Mouse (Mus musculus) forebrain, embryonic 11.5 days (tissue): ENCODE measurements around the gene Kif3c. TPM values are rescaled to one million over a fixed set of nuclear protein-coding genes. Genes with fewer than 3 reads are reported as not detected.

ENCODE experiments used
- ATAC-seq: fragments of 200-750 bp; cut with Nextera tagmentation; replicated peaks from 2 replicates; pipeline ENCODE4 v1.8.0; 2017; ENCODE audit warnings: moderate TSS enrichment; ENCODE audit not compliant: low FRiP score
- DNase-seq: peaks from one replicate; pipeline ENCODE4 v3.0.0-alpha.2; 2017; ENCODE audit warnings: low spot score
- H3K27ac ChIP-seq: fragments of 300-500 bp; sonication (generic); 2 replicates; pipeline ENCODE4 v1.5.1; 2014; ENCODE audit warnings: low read depth, low read length
- H3K27me3 ChIP-seq: fragments of 300-500 bp; sonication (generic); 2 replicates; pipeline ENCODE4 v1.6.1; 2014; ENCODE audit warnings: mild to moderate bottlenecking, low read length, mixed read lengths; ENCODE audit not compliant: control insufficient read depth, insufficient read depth
- H3K36me3 ChIP-seq: fragments of 300-500 bp; sonication (generic); 2 replicates; pipeline ENCODE4 v1.6.1; 2014; ENCODE audit warnings: mild to moderate bottlenecking, low read length, moderate library complexity, mixed read lengths; ENCODE audit not compliant: control insufficient read depth, insufficient read depth
- H3K4me1 ChIP-seq: fragments of 300-500 bp; sonication (generic); replicated peaks from 2 replicates; pipeline ENCODE4 v1.6.1; 2014; ENCODE audit warnings: low read length, mixed read lengths; ENCODE audit not compliant: control insufficient read depth, insufficient read depth
- H3K4me2 ChIP-seq: fragments of 300-500 bp; sonication (generic); 2 replicates; pipeline ENCODE4 v1.6.1; 2014; ENCODE audit warnings: low read depth, mild to moderate bottlenecking, low read length, moderate library complexity, mixed read lengths; ENCODE audit not compliant: severe bottlenecking
- H3K4me3 ChIP-seq: fragments of 300-500 bp; sonication (generic); 2 replicates; pipeline ENCODE4 v1.5.1; 2014; ENCODE audit warnings: low read depth, low read length
- H3K9ac ChIP-seq: fragments of 300-500 bp; sonication (generic); 2 replicates; pipeline ENCODE4 v1.6.1; 2014; ENCODE audit warnings: low read length
- H3K9me3 ChIP-seq: fragments of 300-500 bp; sonication (generic); 2 replicates; pipeline ENCODE4 v1.6.1; 2016; ENCODE audit warnings: low read length, mixed read lengths; ENCODE audit not compliant: control insufficient read depth
- WGBS: fragments of 180-500 bp; shearing (Covaris S2); extraction: QIAGEN DNeasy Blood & Tissue Kit; methylation state at CpG from one replicate; pipeline ENCODE4 v1.1.7; 2014; 5-methylcytosine and 5-hydroxymethylcytosine counted together
- polyA plus RNA-seq: library from polyadenylated mRNA; unstranded; fragments of >200 nt; fragmentation: Nextera tagmentation; extraction: Ambion mirVana; gene quantifications from 2 replicates; pipeline ENCODE4 v1.2.1, GENCODE M21; 2014

Gene Kif3c
- polyA plus RNA-seq = 31.2 and 32.3 TPM in 2 replicates

DNA sequence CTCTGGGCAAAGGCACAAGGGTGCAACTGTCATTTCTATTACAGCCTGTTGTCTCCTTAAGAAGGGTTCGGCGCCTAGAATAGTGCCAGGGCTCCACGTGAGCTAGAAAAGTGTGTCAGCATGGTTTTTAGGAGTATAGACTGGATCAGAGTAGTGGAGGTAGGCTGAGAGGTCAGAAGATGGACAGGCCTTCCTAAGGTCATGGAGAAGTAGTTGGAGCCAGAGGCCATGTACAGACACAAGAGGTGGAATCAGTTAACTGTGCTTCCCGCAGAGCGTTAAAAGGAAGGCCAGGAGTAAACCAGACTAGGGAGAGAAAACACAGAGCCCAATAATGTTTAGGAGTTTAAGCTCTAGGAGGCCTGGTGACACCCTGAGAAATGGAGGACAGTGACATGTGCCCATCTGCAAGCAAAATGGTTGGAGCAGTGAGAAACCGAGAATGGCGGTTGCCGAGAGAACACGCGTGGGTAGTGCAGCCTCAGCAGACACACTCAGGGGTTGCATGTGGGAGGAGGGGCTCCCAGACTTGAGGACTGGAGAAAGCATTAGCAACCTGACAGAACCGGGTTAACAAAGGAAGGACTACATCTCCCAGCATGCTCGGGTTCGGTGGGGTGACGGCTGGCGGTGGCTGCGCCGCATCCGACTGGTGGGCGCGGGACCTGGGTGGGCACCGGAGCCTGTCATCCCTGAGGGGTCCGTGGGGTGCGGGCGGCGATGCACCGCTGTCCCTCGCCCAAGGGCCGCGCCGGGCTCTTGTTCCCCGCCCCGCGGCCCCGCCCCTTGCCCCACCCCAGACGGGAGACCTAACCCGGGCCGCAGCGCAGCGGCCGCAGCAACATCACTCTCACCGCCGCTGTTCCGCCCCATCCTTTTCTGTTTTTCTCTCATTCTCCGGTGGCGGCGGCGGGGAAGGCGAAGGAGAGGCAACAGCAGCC is at the start of gene Kif3c:
TSS of gene Kif3c (plus strand) at position 625 of the 941 bp plus-strand sequence.
- DNase-seq = peak; percentile 92
- peak; percentile 96 for ATAC-seq
- Histone ChIP-seq H3K4me3 (peak within 1 kb of the TSS; percentile 74), H3K9me3 (no peaks in the 10 kb centered on the region), H3K36me3 (no peaks in the 10 kb centered on the region; the same call in 1 of the 2 replicates), H3K9ac (peak within 1 kb of the TSS; percentile 87), H3K4me2 (peak within 1 kb of the TSS; percentile 96), H3K27ac (peak within 1 kb of the TSS; percentile 71), H3K27me3 (no peaks in the 10 kb centered on the region), H3K4me1 (peaks cover 10% of the 10 kb centered on the region; the same call in 1 of the 2 replicates)
- 8% methylated on average over 38 of the region's 48 CpGs for WGBS

DNA sequence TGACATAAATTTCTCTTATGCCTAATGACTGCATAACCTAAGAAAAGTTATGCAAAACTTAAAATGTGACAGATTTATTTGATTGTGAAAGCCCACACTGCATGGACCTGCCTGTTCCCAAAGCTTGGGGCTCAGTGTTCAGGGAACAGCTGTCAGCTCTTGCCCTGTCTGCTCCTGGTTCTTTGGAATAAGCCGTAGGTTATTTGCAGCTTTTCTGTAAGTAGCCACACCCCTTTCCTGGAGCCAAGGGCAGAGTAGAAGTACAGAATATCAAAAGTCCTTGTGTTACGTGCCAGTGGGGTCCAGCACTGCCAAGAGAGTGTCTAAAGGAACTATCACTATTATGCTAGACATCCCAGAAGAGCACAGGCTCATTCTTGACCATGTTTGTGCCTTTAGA is 48.8 kb upstream of the Kif3c start:
- Histone ChIP-seq H3K4me3 (no peak overlapping the region), H3K9me3 (no peaks in the 10 kb centered on the region), H3K27ac (no peak overlapping the region), H3K4me1 (no peaks in the 10 kb centered on the region), H3K4me2 (no peak overlapping the region), H3K9ac (no peak overlapping the region), H3K36me3 (no peaks in the 10 kb centered on the region), H3K27me3 (no peaks in the 10 kb centered on the region)
- 63% methylated on average over 2 of the region's 2 CpGs for WGBS
- ATAC-seq (no peak), DNase-seq (no peak)

DNA sequence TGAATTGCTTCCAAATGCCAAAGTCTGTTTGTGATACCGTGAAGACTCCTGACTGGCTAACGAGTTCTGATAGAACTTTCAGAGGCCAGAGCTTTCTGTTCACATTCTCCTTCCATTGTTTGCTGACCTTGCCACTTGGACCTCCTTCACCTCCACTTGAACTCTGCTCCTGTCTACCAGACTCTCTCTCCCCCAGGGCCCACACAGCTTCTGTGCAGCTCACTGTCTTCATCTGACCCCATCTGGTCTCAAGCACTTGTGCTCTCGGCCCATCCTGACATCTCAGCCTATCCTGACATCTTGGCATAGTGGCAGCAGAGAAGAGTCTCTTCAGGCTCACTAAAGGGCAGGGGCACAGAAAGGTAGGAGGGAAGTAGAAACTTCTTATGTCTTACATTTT is 48.0 kb upstream of the Kif3c start:
- no peak overlapping the region for H3K4me2 ChIP-seq
- ATAC-seq (no peak), DNase-seq (no peak)
- H3K9me3 ChIP-seq = no peaks in the 10 kb centered on the region
- H3K9ac ChIP-seq = no peak overlapping the region
- H3K36me3 ChIP-seq = no peaks in the 10 kb centered on the region
- H3K4me3 ChIP-seq = no peak overlapping the region
- no peaks in the 10 kb centered on the region for H3K27me3 ChIP-seq
- no peaks in the 10 kb centered on the region for H3K4me1 ChIP-seq
- no peak overlapping the region for H3K27ac ChIP-seq
- WGBS = 65% methylated on average over 3 of the region's 3 CpGs

DNA sequence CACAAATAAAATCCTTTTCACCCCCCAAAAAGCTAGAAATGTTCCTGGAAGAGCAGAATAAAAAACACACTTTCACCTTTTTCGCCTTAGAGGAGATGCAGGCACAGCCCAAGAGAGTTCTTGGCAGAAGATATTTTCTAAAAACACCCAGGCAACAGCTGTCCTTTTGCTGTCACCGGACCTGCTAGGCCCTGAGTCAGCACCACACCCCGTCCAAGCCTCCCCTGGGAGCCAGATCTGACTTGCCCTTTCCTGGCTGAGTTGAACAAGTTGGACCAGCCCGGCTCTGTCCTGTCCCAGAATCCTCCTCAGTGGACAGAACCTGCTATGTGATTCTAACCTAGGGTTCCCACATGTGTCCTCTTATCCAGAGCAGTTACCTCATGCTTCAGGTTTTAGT is 45.6 kb upstream of the Kif3c start:
- no peaks in the 10 kb centered on the region for H3K36me3 ChIP-seq

DNA sequence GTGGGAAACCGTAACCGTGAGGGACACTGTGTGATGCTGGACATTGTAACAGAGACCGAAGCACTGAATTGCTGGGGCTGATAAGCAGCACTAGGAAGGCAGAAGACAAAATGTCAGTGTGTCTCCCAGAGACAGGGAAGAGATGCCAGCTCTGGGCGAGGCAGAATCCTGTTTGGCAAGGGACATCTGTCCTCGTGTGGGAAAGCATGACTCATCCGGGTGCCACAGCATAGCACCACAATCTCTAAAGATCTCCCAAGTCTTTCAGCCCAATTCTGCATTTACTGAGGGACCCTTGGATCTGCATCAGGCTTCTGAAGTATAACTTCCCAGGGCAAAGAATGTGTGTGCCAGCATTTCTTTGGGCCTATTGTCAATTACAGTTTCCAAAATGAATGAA is 41.7 kb upstream of the Kif3c start:
- 83% methylated on average over 6 of the region's 6 CpGs for WGBS
- Histone ChIP-seq H3K36me3 (no peaks in the 10 kb centered on the region), H3K27ac (no peak overlapping the region), H3K4me1 (no peaks in the 10 kb centered on the region), H3K9me3 (no peaks in the 10 kb centered on the region), H3K4me3 (no peak overlapping the region), H3K4me2 (no peak overlapping the region), H3K9ac (no peak overlapping the region), H3K27me3 (no peaks in the 10 kb centered on the region)
- ATAC-seq (no peak), DNase-seq (no peak)

More for the DNA sequence above, 45.6 kb upstream of the Kif3c start:
- no peak overlapping the region for H3K9ac ChIP-seq
- no peak for DNase-seq
- ATAC-seq = no peak
- H3K4me3 ChIP-seq = no peak overlapping the region
- H3K27me3 ChIP-seq = no peaks in the 10 kb centered on the region
- no peaks in the 10 kb centered on the region for H3K4me1 ChIP-seq
- H3K27ac ChIP-seq = no peak overlapping the region
- 73% methylated on average over 4 of the region's 4 CpGs for WGBS
- no peak overlapping the region for H3K4me2 ChIP-seq
- no peaks in the 10 kb centered on the region for H3K9me3 ChIP-seq

DNA sequence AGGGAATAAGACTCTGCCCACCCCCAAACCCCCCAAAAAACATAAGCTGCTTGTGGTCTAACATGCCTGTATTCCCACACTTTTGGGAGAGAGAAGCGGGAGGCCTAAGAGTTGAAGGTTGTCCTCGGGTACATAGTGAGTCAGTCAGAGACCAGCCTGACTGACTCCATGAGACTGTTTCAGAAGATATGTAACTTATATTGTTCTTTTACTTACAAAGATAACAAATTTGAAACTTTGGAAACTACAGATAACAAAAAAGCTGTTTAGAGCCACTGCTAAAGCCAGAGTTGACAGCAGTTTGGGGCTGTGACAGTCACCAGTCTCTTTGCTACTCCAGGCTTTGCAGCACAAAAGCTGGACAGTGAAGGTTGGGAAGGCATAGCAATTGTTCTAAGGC is 39.7 kb upstream of the Kif3c start:
- H3K36me3 ChIP-seq = no peaks in the 10 kb centered on the region
- no peaks in the 10 kb centered on the region for H3K27me3 ChIP-seq
- no peaks in the 10 kb centered on the region for H3K4me1 ChIP-seq
- 86% methylated on average over 2 of the region's 2 CpGs for WGBS
- H3K9me3 ChIP-seq = no peaks in the 10 kb centered on the region; the same call in 1 of the 2 replicates
- H3K4me2 ChIP-seq = no peak overlapping the region
- no peak for DNase-seq
- no peak for ATAC-seq
- no peak overlapping the region for H3K27ac ChIP-seq
- no peak overlapping the region for H3K9ac ChIP-seq
- no peak overlapping the region for H3K4me3 ChIP-seq

DNA sequence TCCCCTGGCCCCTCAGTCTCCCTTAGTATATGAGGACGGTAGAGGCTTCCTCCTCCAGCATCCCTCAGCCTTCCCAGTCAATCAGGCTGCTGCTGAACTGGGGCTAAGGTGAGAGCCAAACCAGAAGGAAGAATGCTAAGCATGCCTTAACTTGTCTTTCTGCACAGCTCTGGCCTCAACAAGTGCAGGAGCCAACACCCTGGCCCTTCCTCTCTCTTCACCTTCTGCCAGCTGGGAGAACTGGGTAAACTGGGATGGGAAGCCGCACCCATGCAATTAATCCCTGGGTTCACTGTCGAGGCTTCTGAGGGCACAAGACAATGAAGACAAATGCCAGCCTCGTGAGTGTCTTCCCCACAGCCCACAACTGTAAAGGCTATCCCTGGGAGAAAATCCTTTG is 35.3 kb upstream of the Kif3c start:
- WGBS = 77% methylated on average over 4 of the region's 4 CpGs
- H3K4me1 ChIP-seq = no peaks in the 10 kb centered on the region
- DNase-seq = no peak
- H3K9me3 ChIP-seq = no peaks in the 10 kb centered on the region; the same call in 1 of the 2 replicates
- no peaks in the 10 kb centered on the region for H3K27me3 ChIP-seq
- no peak overlapping the region for H3K4me2 ChIP-seq
- H3K9ac ChIP-seq = no peak overlapping the region
- H3K36me3 ChIP-seq = no peaks in the 10 kb centered on the region
- H3K4me3 ChIP-seq = no peak overlapping the region
- no peak for ATAC-seq
- H3K27ac ChIP-seq = no peak overlapping the region

DNA sequence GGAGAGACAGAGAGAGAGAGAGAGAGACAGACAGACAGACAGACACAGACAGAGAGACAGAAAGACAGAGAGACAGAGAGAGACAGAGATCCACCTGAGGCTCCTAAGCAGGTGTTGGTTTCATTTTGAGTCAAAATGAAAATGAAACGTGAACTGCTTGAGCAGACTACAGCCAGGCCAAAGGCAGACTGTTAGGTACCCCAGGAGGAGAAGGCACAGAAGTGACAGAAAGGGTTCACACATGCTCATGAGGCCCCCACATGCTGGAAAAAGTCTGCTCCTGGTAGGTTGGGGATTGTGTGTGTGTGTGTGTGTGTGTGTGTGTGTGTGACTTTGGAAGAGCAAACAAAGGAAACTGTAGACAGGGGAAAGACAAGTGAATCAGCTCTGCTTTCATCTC is 26.0 kb upstream of the Kif3c start:
- H3K9me3 ChIP-seq = no peaks in the 10 kb centered on the region; the same call in 1 of the 2 replicates
- H3K9ac ChIP-seq = no peak overlapping the region
- ATAC-seq (no peak), DNase-seq (no peak)
- H3K36me3 ChIP-seq = no peaks in the 10 kb centered on the region
- H3K4me1 ChIP-seq = no peaks in the 10 kb centered on the region
- no peak overlapping the region for H3K4me3 ChIP-seq
- H3K27ac ChIP-seq = no peak overlapping the region
- 85% methylated on average over 1 of the region's 1 CpGs for WGBS
- no peaks in the 10 kb centered on the region for H3K27me3 ChIP-seq
- H3K4me2 ChIP-seq = no peak overlapping the region
